Mouse (Mus musculus) ZHBTc4 (cell line): ENCODE data around the gene Zfp352.

Experiments
- DNase-seq: peaks from one replicate; pipeline ENCODE4 v3.0.0-alpha.2; 2011; ENCODE audit warnings: low read depth, low spot score

The Zfp352 gene

GRCm38 (mm10) chr4:90218520-90218919 is at the start of gene Zfp352:
Gene Zfp352, plus strand, starts transcription at chr4:90218820.
- DNase-seq: no peak

DNA sequence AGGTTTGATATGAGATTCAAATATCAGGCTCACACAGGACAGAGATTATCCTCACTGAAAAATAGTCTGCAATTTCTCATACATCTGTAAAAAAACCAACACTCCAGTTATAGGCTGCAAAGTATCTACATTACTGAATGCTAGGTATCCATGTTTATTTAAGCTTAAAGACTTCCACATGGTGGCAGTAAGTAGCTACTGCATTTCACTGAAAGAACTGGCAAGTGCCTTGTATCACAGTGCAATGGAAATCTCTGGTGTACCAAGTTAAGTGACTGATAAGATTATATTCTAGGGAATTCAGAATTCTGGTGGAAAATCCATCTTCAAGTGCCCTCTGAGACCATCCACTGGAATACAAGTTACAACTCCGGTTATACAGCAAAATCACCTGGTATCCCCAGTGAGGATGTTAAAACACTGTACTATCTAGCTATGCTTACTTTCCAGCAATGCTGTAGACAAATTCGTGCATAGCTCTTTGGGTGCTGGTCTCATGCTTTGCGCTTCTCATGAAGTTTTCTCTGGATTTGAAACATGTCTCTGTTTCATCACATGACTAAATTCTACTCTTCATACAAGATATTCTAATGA is 47.6 kb upstream of the Zfp352 start:
- DNase-seq: peak; percentile 22

GRCm38 (mm10) chr4:90174036-90174435 is 44.6 kb upstream of the Zfp352 start:
- no peak for DNase-seq

DNA sequence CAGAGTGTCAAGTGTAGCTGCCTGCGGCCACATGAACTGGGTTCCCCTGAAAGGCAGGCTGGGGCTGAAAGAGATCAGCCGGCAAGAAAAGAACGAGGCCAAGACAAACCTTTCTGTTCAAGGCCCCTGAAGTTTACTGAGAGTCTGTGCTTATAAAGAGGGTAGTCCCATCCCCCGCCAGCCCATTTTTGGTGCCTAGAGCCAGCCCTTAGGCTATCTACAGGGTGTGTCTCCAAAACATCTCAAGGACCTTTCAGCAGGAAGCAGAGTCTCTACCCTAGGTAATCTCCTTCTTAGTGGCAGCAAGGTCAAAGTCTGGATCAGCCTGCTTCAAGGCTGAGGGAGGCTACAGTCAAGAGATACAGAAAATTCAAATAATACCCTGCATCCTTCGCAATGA is 15.2 kb upstream of the Zfp352 start:
- peak; percentile 79 for DNase-seq

DNA sequence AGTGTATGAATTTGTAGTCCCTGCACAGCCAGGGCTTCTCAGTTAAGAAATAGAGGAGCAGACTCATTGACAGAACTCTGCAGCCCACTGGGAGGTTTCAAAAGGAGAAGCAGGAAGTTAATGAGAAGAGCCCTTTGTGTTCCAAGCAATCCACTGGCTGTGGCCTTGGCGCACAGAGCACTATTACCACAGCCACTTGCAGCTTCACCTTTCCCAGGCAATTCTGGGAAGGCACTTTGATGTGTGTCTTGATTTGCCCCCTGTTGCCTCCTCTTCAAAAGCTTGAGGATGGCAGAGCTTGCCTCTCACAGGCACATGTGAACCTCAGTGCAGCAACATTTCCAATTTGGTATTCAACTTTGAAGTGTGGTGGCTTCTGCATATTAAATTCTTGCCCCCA is 7.1 kb upstream of the Zfp352 start:
- DNase-seq: peak; percentile 13

GRCm38 (mm10) chr4:90212076-90212475 is 6.5 kb upstream of the Zfp352 start:
- no peak for DNase-seq

DNA sequence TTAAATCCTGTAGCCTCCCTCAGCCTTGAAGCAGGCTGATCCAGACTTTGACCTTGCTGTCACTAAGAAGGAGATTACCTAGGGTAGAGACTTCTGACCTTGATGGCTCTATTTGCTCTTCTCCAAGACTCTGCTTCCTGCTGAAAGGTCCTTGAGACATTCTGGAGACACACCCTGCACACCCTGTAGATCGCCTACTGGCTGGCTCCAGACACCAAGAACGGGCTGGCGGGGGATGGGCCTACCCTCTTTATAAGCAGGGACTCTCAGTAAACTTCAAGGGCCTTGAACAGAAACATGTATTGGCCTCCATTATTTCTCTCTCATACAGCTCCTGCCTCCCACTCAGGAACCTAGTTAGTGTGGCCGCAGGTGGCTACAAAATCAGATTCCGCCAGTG is 17.0 kb downstream of the Zfp352 start:
- DNase-seq: peak; percentile 51

DNA sequence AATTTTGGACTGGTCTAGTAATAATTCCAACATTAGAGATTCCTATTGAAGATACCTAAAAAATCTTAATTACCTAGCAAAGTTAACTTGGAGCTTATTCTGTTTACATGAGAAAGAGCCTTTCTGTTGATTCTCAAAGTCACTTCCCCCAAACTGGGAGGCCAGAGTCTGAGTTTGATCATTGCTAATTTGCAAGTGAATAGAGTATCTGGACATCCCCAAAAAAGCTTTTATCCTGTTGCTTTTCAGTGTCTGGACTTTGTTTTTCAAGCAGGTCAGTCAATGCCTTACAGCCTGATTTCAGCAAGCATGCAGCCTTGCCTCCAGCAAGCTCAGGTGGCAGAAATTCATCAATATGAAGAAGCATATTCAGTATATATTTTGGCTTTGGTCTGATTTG is 51.2 kb downstream of the Zfp352 start:
- DNase-seq: peak; percentile 71
